Mouse (Mus musculus) MEL-GATA-1-ER (cell line): ENCODE results near the gene 4933405L10Rik.

Experiments
- DNase-seq: peaks from one replicate; pipeline ENCODE4 v3.0.0-alpha.2; 2012; ENCODE audit warnings: low read depth; ENCODE audit errors: extremely low read depth

Gene 4933405L10Rik

DNA sequence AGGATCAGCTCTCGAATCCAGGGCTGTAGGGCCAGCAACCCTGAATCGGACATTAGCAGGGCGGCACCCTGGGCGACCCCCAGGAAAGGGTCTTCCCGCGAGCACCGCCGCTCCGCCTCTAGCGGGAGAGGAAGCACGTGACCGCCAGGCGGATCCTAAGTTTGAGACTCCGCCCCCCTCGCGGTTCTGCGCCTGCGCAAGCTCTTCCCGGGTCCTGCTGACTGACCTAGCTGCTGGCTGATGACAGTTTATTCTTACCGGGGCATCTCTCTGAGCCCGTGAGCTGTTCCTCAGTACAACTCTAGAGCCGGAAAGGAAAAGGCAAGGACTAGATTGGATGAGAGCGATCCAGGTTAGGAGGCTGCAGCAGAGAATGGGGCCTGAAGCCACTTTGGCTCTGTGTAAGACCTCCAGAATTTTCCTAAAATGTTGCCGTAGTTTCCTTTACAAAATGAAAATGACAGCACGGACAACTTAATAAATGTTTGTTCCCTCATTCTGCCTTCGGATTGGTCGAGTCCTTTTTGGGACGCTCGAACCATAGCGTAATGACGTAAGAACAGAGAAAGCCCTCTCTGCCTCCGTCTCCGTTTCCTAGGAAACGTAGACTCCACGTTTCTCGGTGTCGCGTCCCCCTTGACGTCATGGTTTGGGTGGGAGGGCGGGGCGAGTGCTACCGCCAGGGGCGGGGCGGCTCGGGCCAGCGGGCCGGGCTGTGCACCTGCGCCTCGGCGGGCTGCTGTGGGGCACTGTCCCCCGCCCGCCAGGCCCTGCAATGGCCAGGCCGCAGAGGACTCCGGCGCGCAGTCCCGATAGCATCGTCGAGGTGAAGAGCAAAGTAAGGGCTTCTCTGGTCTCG is 6.3 kb upstream of the 4933405L10Rik start, which contains the start of the genes Acd and Pard6a:
Gene Acd (minus strand): TSS at position 137 of the 859 bp plus-strand sequence.
Gene Pard6a (plus strand): TSS at position 183 of the 859 bp plus-strand sequence.
- DNase-seq: peak; percentile 80

DNA sequence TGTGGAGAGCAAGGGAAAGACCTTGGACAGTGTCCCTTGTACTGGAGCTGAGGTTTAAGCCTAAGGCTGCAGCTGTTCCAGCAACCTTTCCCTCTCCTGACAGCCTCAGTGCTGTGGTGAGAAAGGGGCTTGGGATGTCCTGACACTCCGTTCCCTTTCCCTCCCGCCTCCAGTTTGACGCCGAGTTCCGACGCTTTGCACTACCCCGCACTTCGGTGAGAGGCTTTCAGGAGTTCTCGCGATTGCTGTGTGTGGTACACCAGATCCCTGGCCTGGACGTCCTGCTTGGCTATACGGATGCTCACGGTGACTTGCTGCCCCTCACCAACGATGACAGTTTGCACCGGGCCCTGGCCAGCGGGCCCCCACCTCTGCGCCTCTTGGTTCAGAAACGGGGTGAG is 5.5 kb upstream of the 4933405L10Rik start:
- no peak for DNase-seq

GRCm38 (mm10) chr8:105702731-105703415 is 4.6 kb upstream of the 4933405L10Rik start:
- no peak for DNase-seq

DNA sequence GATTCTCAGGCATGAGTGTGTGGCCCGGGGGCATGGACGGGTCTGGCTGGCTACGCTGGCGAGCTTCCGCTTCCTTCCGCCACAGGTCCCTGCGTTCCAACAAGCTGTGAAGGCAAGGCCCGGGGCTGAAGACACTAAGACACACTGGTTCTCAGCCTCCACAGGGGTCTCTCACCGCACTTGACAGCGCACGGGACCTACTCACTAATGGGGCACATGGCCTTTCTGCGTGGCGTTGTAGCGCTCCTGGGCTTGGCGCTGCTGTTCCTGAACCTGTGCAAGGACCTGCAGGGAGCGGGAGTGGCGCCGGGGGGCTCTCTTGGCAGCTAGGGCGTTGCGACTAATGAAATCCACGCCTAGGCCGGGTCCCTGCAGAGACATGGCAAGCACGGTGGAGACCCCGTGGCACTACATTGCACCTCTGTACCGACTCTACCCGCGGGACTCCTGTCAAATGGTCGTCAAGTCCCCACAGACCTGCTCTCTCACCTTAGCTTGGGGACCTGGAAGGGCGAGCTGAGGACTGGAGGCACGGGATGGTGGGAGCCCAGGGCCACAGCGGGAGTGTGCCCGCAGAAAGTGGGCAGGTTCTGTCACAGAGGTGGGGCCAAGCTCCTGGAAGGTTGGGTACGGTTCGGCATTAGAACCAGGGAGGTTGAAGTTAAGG is 3.2 kb upstream of the 4933405L10Rik start:
- no peak for DNase-seq

DNA sequence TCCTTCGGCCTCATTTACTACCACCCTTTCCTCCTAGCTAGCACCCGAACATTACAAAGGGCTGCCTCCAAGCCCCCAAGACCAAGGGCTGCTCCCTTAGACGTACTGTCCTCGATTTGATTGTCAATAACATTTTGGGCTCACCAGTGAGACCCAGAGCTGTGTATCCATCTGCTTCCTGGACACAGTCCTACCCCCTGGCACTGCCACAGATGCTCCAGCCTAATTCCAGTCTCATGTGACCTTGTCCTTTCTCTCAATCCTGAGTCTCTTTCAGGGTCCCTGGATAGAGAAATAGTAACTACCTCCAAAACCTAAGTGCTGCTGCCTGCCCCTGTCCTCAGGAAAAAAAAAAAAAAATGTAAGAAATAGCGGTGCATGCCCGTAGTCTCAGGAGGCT is 2.5 kb upstream of the 4933405L10Rik start:
- no peak for DNase-seq

DNA sequence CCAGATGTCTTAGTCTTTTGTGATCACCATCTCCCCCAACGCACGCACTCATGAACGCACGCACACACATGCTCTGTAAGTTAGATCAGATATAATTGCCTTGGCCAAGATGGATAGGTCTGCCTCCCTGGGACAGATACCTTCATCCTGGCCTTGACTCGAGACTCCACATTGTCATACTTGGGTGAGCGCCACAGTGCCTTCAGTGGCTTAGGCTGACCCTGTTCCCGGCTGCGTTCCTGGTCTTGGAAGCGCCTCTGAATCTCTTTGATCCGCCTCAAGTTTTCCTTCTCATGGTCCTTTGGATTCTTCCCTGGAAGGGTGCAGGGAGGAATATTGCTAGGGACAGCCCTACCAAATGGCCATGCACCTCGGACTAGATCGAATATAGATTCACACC is 1.0 kb upstream of the 4933405L10Rik start:
- no peak for DNase-seq

DNA sequence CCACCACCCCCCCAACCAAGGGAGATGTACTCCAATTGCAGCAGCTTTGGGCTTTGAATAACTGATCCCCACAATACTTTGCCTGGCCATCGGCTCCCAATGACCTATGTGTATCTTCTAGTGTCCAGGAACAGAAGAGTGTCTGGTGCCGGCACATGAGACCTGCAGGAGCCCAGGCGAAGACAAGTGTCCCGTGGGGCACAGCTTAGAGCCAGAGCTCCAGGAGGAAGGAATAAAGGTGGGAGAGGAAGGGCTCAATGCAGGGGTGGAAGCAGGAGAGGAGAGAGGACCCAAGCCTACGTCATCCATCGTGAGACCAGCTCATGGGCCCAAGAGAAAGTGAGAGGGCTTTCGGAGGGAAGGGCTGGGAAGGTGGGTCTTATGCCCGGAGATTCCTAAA is 1.2 kb downstream of the 4933405L10Rik start:
- DNase-seq: no peak

GRCm38 (mm10) chr8:105709317-105709716 is 1.9 kb downstream of the 4933405L10Rik start:
- DNase-seq: no peak

GRCm38 (mm10) chr8:105712286-105712685 is 4.8 kb downstream of the 4933405L10Rik start:
- DNase-seq: no peak

DNA sequence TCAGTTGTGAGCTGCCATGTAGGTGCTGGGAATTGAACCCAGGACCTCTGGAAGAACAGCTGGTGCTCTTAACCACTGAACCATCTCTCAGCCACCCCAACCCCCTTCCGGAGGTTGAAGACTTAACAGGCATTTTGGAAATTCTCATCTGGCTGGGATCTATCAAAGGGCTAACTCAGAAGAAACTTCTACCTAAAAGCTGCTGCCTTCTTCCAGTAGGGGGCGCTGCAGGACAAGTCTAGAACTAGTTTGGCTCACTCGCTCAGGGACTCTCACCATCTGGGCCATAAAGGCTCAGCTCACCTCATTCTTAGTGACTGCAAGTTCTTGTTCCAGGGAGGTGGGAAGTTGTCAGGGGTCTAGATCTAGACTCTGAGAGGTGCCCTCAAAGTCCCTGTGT is 6.7 kb downstream of the 4933405L10Rik start:
- peak; percentile 74 for DNase-seq

DNA sequence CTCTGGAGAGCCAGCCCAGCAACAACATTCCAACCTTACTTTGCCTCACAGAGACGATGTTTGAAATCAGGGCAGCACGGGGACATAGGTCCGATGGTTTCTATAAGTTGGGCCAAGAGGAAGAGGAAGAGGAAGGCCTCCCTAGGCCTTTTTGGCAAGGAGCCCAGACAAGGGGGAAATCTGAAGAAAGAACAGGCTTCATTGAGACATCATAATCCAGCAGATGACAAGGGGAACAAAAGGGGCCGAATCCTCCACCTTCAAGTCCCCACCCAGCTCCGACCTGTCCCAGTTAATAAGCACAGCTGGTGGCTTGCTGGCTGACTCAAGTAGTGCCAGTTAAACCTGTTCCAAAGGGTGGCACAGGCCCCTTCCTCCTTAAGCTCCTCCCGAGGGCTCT is 7.6 kb downstream of the 4933405L10Rik start:
- DNase-seq: peak; percentile 51

DNA sequence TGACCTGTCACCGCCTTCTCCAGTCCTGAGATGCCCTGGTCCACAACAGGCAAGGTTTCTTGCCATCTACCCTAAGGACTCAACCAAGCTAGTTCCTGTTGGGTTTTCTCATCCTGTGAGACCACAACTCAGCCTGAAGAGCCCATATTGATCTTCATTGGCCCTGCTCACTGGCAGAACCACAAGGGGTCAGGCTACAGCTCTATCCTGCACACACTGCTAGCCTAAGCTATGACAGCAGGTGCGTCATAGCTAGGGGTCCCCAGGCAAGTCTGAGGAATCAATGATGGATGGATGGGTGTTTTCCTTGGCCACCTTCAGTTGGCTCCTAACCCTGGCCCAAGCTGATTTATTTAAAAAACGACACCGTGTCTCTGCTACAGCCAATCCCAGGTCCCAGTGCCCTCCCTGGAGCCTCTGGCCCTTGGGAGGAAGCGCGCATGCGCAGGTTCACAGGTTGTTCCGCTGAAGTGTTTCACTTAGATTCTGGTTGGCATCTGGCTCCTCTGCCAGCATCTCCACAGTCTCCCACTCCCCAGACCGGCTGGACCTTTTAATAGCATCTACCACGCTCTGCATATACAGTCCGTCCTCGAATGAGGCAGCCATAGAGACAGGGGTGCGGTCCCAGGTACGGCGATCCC is 9.0 kb downstream of the 4933405L10Rik start:
- DNase-seq: no peak

DNA sequence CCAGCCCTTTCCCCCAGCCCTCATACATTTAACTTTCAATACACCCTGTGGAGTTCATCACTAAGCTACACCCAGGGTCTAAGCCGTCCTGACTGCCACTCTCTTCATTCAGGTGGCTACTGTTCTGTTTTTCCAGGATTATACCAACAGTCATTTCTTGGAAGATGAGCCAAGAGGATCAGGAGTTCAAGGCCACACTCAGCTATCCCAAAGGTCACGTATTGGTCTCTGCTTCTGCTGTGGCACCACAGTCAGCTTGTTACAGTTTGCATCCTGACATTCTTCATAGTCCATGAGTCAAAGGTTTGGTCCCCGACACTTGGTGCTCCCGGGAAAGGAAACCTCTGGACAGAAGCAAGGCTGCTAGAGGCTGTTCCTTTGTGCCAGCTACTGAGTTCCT is 12.2 kb downstream of the 4933405L10Rik start:
- DNase-seq: no peak

DNA sequence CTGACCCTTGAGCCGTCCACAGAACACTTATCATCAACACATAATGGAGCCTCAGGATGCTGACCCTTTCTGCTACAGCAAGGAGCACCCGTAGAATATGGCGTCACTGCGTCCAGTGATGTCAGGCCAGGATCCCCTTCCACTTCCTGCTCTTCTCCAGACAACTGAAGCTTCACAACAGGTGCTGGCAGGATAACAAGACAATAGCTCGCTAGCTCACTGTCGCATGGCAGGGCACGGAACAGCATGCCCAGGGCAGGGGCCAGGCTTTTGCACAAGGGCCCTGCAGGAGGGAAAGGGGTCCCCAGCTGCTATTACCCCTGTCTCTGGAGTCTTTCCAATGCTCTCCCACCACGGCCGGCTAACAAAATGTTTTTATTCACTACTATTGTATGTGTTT is 15.4 kb downstream of the 4933405L10Rik start:
- DNase-seq: no peak

DNA sequence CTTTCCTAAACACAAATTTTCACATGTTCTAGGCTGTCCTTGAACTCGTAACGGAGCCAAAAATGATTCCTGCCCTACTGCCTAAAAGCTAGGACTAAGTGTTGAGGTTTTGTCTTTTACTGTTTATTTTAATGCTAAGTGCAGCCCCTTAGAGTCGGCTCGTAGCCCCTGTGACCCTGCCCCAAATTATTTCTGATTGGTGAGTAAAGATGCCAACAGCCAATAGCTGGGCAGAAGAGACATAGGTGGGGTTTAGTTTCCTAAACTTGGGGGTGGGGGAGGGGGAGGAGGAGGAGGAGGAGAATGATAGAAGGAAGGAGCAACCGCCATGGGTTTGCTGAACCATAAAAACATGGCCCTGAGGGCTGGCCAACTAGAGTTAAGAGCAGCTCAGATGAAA is 18.3 kb downstream of the 4933405L10Rik start:
- no peak for DNase-seq

- DNase-seq: no peak
These were observed 20.1 kb downstream of the 4933405L10Rik start for GRCm38 (mm10) chr8:105727397-105728124.

- DNase-seq: no peak
These were observed 24.7 kb downstream of the 4933405L10Rik start for GRCm38 (mm10) chr8:105732186-105732585.

GRCm38 (mm10) chr8:105739216-105739615 is 31.8 kb downstream of the 4933405L10Rik start:
- no peak for DNase-seq

- DNase-seq: no peak
These were observed 35.8 kb downstream of the 4933405L10Rik start for GRCm38 (mm10) chr8:105743301-105743700.

- no peak for DNase-seq
These were observed 43.2 kb downstream of the 4933405L10Rik start for GRCm38 (mm10) chr8:105750606-105751005.

GRCm38 (mm10) chr8:105753916-105754315 is 46.5 kb downstream of the 4933405L10Rik start:
- no peak for DNase-seq
